Mouse (Mus musculus): ENCODE measurements around the gene Phka1.

GRCm38 (mm10) chrX:102478965-102479364, 165.1 kb downstream of the Phka1 start:
- peak; percentile 45 for TF ChIP-seq CTCF (conservative IDR thresholded peaks at IDR 0.05; ENCODE audit: low read length)
- TF ChIP-seq POU5F1 (IDR thresholded peaks at IDR 0.05; ENCODE audit: borderline replicate concordance, low read length) = no peak
- no peak for TF ChIP-seq NANOG (IDR thresholded peaks at IDR 0.05; ENCODE audit: borderline replicate concordance, low read length)
